Mouse (Mus musculus) small intestine, adult 2 months (tissue): Measurements from ENCODE around the gene Trim56.

ENCODE experiments used
- CTCF ChIP-seq: fragments of 200-500 bp; IDR thresholded peaks from 2 replicates; pipeline ENCODE4 v1.5.1; 2012; ENCODE audit warnings: low read depth, mild to moderate bottlenecking, control low read depth, inconsistent platforms, low read length, moderate library complexity, mixed read lengths; ENCODE audit not compliant: insufficient replicate concordance, insufficient read length; ENCODE audit errors: extremely low read depth
- POLR2A ChIP-seq: fragments of 200-500 bp; IDR thresholded peaks from 2 replicates; pipeline ENCODE4 v1.6.1; 2012; ENCODE audit warnings: low read depth, mild to moderate bottlenecking, control low read depth, inconsistent platforms, low read length, moderate library complexity

GRCm38 (mm10) chr5:137102078-137102477 is 13.9 kb downstream of the Trim56 start:
- TF ChIP-seq POLR2A (no peak), CTCF (no peak)
